Mouse (Mus musculus): ENCODE measurements at regions not wholly inside any gene's neighbourhood (a gene's known extent, or its start where the extent isn't known, plus 50 kb on each side); places are given as distances from the start of the nearest gene placed in this dataset.
"Not testable (repeated sequence)": the region's sequence is repeated elsewhere in the genome, so short reads cannot be mapped to it uniquely, and the experiment has no call there.

DNA sequence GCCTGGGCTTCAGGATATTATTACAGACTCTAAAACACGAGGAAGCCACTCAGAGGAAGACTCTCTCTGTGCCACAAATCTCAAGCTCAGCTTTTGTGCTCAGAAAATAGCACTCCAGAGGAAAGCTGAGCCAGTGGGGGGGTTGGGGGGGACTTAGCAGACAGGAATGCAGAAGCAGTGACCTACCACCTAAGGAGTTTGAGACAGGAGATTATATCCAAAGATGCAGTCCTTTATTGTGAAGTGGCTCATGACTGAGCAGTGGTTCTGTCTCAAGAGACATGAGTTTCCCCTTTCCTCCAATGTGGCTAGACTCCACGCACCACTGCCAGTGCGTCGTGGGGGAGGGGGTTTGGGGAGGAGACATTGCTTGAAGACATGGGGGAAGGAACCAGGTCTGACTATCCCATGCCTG lies 52.6 kb upstream of the Slc2a12 start:
- not testable (repeated sequence) for TF ChIP-seq POLR2A (IDR thresholded peaks at IDR 0.05; ENCODE audit: low read depth, low read length); CTCF (conservative IDR thresholded peaks at IDR 0.05; ENCODE audit: insufficient read depth, insufficient read length, low read depth, low read length)
